Mouse (Mus musculus) erythroblast, embryonic 14.5 days (primary cell): Measurements from ENCODE around the gene Hdc.

Source experiments
- GATA1 ChIP-seq: IDR thresholded peaks from 2 replicates; pipeline ENCODE4 v1.6.1; 2012; ENCODE audit warnings: low read length, inconsistent platforms, mixed read lengths
- TAL1 ChIP-seq: IDR thresholded peaks from 3 replicates; pipeline ENCODE4 v1.6.1; 2012; ENCODE audit warnings: low read length, inconsistent platforms, mixed read lengths

DNA sequence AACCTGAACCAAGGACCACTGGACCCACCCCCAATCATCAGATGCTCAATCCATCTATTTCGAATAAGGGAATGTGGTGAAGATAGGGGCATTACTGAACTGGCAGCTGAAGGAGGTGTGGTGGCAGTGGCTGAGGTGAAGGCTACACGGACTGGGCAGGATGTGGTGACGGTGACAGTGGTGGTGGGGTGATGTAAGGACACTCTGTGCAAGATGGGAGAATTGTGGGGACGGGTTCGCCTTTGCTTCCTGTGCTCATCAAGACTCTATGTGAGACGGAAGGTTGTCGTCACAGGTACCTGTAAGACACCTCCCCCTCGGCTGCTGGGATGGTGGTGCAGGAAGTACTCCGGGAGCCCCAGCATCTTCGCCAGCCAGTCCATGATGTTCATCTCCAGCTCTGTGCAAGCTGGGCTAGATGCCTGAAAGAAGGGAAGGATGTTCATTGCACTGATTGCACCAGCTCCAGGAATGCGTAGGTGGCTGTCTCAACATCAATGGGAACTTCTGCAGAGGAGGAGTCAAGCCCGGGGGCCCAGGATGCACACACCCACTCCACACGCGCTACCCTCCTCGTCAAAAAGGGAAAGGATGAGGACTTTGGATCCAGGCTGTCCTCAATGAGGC lies 12.9 kb downstream of the Hdc start:
- TF ChIP-seq TAL1 = no peak
- TF ChIP-seq GATA1 = no peak
